Mouse (Mus musculus) Muller cell, postnatal 12 days (primary cell): ENCODE results near the gene Abl2.
"Not testable (repeated sequence)": the region's sequence is repeated elsewhere in the genome, so short reads cannot be mapped to it uniquely, and the experiment has no call there.

Experiments
- DNase-seq: peaks from one replicate; pipeline ENCODE4 v3.0.0-alpha.2; 2015; ENCODE audit errors: inconsistent ontology term

Gene Abl2

DNA sequence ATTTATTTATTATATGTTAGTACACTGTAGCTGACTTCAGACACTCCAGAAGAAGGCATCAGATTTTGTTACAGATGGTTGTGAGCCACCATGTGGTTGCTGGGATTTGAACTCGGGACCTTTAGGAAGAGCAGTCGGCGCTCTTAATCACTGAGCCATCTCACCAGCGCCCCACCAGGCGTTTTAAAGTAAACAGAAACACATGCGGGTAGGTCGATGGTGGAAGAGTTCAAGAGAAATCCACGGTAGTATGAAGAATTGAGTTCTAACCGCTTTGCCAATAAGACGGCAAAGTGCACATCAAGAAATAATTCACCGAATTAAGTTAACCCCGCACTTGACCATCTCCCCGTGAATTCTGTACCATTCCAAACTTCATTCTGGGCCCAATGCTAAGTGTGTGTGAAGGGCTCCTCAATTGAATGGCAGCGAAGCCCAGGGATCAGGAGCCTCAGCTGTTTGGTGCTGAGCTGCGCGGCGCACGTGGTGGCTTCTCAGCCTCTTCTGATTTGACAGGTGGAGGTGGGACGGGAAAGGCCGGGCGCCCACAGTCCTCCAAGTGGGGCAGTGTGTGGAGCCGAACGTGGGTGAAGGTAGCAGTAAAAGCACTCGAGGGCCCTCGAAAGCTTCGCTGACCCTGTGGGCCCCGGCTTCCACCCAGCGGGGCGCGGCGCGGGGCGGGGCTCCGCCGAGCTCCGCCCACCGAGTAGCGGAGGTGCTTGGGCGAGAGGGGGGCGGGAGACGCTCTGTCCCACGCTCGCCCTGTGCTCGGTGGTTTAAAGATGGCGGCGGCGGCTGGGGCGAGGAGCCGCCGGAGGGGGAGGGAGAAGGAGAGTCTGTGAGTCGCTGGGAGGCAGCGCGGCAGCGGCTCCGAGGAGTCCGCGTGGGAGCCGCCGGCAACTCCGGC lies at the start of gene Abl2:
TSS of gene Abl2 (plus strand) at position 763 of the 907 bp plus-strand sequence.
- DNase-seq = peak; percentile 95

- DNase-seq = no peak
These were observed 38.3 kb upstream of the Abl2 start for GRCm38 (mm10) chr1:156520136-156520780.

GRCm38 (mm10) chr1:156521796-156522517 lies 36.6 kb upstream of the Abl2 start:
- peak; percentile 52 for DNase-seq

- DNase-seq = not testable (repeated sequence)
These were observed 34.7 kb upstream of the Abl2 start, which contains the start of gene Gm10031 for GRCm38 (mm10) chr1:156523842-156524241. Gm10031 (plus strand) TSS chr1:156524012.

DNA sequence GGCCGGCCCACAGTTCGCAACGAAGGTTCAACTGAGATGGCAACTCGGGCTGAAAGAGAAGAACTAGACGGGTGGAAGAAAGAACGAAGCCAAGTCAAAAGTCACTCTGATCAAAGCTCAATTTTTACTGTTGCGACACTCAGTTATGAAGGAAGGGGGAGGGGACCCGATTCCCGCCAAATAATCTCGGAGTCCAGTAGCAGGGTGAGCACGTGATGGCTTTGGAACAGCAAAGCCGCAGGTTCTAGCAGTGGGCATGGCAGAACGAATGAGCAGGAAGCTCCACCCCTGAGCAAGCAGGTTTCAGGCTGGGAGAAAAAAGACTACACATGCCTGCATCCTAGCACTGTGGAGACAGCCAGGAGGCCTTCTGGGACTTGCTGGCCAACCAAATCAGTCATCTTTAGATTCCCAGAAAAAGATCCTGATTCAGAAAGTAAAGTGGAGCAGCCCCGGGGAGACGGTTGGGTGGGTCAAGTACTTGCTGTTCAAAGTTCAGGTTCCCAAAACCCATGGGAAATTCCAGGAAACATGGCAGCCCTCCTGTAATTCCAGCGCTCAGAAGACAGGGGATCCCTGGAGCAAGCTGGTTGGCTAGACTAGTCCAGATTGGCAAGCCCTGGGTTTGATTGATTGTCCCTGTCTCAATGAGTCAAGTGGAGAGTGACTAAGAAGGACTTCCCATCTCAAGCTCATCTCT lies 26.0 kb upstream of the Abl2 start:
- not testable (repeated sequence) for DNase-seq

GRCm38 (mm10) chr1:156533483-156533882 lies 25.1 kb upstream of the Abl2 start:
- no peak for DNase-seq

- no peak for DNase-seq
These were observed 24.7 kb upstream of the Abl2 start for GRCm38 (mm10) chr1:156533911-156534310.

DNA sequence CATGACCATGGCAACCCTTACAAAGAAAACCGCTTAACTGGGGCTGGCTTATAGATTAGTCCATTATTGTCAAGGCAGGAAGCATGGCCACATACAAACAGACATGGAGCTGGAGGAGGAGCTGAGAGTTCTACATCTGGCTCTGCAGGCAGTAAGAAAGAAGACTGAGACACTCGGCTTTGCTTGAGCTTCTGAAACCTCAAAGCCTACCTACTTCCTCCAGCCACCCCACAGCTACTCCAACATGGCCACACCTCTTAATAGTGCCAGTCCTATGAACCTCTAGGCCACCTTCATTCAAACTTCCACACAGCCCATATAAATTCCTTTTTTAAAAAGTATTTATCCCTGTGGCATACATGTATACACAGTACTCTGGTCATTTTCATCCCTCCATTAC lies 21.6 kb upstream of the Abl2 start:
- DNase-seq = no peak

DNA sequence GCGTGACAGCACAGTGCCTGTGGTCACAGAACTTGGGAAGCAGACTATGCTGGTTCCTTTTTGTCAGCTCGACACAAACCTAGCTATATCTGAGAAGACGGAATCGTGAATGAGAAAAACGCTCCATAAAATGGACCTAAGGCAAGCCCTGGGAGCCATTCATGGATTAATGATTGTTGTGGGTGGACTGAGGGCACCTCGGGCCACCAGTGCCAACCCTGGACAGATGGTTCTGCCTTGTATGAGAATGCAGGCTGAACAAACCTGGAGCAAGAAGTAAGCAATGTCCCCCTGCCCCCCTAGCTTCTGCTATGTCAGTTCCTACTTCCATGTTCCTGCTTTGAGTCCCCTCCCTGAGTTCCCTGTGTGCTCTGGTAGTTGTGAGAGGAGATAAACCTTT lies 20.9 kb upstream of the Abl2 start:
- DNase-seq = no peak

- DNase-seq = no peak
These were observed 20.2 kb upstream of the Abl2 start for GRCm38 (mm10) chr1:156538382-156538781.

DNA sequence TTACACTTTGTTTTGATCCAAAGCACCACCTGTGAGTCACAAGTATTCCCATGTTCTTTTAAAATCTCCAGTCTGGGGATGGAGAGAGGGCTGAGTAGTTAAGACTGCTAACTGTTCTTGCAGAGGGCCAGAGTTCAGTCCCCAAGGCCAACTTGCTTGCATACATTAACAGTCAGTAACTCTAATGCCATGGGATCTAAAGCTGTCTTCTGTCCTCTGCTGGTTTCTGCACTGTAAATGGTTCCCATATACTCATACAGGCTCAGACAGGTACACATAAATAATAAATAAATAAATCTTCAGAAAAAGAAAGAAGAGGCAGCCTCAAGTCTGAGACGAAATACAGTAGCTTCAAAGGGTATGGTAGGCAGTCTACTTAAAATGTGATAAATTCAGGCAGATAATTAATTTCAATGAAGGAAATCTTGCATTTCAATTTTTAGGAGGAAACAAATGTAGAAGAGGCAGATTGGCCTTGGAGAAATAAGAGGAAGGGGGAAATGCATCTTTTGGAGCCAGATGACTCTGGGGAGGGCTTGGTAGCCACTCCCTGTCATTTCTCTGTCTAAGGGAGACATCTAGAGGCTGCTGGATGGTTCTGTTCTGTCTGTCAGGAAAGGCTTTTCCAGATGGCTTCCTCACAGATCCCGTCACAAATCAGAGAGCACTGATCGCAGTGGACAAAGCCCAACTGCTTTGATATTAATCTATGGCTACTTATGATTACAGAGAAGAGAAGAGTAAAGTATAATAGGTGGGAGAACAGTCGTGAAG lies 18.6 kb upstream of the Abl2 start:
- DNase-seq = peak; percentile 17

GRCm38 (mm10) chr1:156543999-156544398 lies 14.6 kb upstream of the Abl2 start:
- no peak for DNase-seq

GRCm38 (mm10) chr1:156558950-156559640 lies 509 bp downstream of the Abl2 start:
- DNase-seq = peak; percentile 64

DNA sequence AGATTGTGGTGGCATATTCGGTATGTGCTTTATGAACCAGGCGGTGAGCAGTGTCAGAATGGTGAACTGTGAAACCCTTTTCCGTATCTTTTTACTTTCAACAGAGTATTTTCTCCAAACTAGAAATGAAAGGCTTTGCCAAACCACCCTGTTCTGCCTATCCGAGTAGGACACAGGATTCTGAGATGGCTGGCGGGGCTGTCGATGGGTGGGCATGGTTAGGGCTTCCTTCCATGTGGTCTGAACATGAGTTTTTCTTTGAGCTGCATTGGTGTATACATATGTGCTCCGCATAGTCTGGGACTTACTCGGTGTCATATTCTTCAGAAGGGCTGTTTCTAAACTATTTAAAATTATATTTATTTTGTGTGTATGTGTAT lies 1.0 kb downstream of the Abl2 start:
- DNase-seq = no peak

- DNase-seq = no peak
These were observed 1.9 kb downstream of the Abl2 start for GRCm38 (mm10) chr1:156560500-156560899.

DNA sequence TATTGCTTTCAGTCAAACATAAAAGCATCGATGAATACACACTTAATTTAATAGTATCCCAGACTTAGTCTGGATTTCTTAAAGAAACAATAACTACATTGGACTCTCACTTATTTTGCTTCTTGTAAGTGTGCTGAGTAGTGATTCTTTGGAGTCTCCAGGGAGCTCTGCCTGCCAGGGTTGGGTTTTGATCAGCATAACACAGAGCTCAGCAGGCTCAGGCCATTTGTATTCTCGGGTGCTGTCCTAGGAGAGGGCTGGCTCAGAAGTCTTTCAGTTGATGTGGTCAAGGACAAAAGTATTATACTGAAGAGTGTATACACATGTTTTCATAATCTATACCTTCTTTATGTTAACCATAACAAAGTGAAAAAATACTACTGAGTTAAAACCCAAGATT lies 6.7 kb downstream of the Abl2 start:
- DNase-seq = no peak

DNA sequence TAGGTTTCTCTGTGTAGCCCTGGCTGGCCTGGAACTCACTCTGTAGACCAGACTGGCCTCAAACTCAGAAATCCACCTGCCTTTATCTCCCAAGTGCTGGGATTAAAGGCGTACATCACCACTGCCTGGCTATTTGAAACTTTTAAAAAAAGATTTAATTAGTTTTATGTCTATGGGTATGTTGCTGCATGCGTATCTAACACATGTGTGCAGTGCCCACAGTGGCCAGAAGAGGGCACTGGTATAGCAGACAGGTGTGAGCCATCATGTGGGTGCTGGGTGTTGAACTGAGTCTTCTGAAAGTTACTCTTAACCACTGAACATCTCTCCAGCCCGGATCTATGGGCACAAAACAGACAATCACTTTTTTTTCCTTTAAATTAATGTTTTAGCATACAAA lies 7.5 kb downstream of the Abl2 start:
- no peak for DNase-seq

GRCm38 (mm10) chr1:156569615-156570014 lies 11.0 kb downstream of the Abl2 start:
- no peak for DNase-seq

DNA sequence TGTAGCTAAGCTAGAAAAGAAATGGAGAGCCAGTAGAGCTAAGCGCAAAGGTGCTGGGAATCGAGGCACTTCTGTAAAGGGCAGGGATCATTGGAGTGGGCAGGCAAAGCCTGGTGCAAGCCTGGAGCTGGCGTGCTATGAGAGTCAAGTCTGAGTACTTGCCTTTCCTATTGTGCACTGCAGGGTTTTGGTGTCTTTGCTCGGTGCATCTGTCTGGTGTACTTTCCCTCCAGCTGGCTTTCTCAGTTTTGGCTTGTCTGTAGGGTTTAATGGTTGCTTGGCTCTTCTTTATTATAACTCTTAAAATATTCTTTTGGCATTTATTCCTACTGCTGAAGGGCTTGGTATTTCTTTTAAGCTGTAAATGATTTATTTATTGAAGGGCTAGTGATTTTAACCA lies 14.4 kb downstream of the Abl2 start:
- no peak for DNase-seq

DNA sequence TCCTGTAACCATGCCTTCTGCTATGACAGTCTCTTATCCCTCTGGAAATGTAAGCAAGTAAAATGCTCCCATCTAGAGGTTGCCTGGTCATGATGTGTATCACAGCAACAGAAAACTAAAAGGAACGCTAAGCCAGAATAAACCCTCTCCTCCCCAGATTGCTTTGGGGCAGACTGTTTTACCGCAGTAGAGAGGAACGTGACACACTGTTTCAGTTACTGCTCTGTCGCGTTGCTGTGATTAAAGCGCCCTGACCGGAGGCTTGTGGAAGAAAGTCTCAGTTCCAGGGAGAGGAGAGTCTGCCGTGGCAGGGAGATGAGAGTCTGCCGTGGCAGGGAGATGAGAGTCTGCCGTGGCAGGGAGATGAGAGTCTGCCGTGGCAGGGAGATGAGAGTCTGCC lies 22.6 kb downstream of the Abl2 start:
- no peak for DNase-seq
